Mouse (Mus musculus): ENCODE measurements around the gene Synpo2l.
A peak's percentile ranks its signal among the peaks of the same experiment; 100 is the strongest.

Synpo2l gene

GRCm38 (mm10) chr14:20681742-20682141 lies 13.6 kb upstream of the Synpo2l start:
- no peak for DNase-seq (ENCODE audit: low spot score)

DNA sequence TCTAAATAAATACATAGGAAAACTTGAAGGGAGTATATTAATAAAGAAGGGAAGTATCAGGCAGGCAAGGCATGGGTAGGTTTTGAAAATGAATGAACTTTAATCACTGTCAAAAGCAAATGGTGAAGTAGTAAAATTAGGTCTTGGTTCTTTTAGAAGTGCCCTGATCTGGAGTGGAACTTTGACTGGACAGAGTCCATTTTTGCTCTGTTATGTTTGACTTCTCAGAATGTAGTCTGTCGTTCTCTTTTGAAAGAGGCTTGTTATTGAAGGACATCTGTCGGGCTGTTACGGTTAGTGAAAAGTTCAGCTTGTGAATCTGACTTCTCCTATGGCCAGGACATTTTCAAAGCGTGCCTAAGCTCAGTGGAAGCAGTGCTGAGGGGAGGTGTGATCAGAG lies 9.8 kb upstream of the Synpo2l start:
- DNase-seq (ENCODE audit: low spot score): no peak

- peak; percentile 100 for DNase-seq (ENCODE audit: low spot score)
These were observed 6.1 kb upstream of the Synpo2l start, which contains the start of gene Sec24c for GRCm38 (mm10) chr14:20674064-20674833. Gene Sec24c (plus strand): TSS chr14:20674308.

DNA sequence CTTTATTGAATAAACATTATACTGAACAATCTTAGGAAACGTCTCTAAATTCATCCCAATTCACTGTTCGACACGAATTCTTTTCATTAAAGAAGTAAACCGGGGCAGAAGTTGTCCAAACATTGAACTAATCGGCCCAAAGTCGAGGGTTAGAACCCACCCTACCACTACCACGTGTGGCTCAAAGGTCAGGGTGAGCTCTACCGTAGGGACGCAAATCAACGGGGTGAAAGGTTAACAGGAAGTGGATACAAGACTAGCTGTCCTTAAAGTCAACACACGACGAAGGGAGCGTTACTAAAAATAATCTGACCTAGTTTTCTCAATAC lies 5.5 kb upstream of the Synpo2l start:
- no peak for DNase-seq (ENCODE audit: low spot score)

- DNase-seq (ENCODE audit: low spot score): peak; percentile 55
These were observed 4.8 kb upstream of the Synpo2l start for GRCm38 (mm10) chr14:20672990-20673389.

DNA sequence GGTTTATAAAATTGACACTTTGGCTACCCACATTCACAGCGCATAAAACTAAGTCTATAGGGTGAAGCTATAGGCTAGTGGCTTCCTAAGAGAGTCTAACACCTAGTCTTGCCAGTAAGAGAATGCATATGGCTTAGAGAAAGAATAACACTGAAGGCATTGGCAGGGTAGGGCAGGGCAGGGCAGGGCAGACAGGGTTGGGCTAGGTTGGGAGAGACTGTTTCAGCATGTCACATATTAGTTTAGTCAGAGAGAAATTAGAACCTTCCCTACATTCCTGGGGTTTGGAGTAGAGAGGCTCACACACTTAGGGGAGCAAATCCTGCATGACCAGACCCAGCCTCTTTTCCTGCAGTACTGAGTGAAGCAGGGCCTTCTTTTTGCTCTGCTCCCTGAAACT lies 685 bp downstream of the Synpo2l start:
- no peak for DNase-seq (ENCODE audit: low spot score)

- DNase-seq (ENCODE audit: low spot score): no peak
These were observed 3.7 kb downstream of the Synpo2l start for GRCm38 (mm10) chr14:20664436-20664835.

DNA sequence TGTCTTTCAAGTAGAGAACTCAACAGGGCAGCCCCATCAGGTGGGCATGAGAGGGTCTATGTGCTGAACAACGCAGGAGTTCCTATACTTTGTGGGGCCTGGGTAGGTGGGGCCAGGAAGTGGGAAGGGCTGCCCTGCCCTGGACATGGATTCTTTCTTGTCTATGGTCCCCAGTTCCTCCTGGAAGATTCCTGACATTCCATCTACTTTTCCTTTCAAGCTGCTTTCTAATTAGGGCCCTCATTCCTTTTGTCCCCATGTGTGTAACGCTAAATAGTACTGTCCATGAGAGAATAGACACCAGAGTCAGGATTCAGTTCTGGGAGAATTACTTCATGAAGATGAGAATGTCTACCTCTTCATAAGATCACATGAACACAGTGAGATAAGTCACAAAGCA lies 4.6 kb downstream of the Synpo2l start:
- DNase-seq (ENCODE audit: low spot score): no peak

- DNase-seq (ENCODE audit: low spot score): no peak
These were observed 5.4 kb downstream of the Synpo2l start for GRCm38 (mm10) chr14:20662740-20663139.

DNA sequence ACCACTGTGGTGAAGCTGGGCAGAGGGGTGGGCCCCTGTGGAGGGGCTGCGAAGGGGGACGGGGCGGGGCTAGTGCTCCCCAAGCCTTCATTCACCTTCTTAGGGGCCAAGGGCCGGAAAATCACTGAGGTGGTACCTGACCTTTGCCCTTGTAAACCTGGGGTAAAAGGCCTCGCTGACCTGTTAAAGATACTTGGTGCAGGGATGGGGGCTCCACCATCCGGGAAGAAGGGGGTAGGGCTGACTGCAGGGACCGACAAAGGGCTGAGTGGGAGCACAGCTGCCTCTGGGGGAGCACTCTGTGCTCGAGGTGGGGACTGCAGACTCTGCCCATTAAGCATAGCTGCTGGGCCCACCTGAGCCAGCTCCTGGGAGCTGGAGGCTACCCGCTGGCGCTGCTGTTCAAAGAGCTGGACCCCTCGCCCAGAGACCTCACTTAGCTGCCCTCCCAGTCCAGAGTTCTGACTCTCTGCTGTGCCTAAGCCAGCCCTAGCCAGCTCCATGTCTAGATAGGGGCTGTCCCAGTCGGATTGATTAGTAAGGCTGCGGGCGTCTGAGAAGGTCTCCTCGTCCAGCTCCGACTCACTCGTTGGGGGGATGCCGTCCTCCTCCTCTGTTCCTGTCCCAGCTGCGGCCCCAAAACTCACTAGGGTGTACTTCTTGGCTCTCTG lies 6.4 kb downstream of the Synpo2l start:
- peak; percentile 42 for DNase-seq (ENCODE audit: low spot score)

DNA sequence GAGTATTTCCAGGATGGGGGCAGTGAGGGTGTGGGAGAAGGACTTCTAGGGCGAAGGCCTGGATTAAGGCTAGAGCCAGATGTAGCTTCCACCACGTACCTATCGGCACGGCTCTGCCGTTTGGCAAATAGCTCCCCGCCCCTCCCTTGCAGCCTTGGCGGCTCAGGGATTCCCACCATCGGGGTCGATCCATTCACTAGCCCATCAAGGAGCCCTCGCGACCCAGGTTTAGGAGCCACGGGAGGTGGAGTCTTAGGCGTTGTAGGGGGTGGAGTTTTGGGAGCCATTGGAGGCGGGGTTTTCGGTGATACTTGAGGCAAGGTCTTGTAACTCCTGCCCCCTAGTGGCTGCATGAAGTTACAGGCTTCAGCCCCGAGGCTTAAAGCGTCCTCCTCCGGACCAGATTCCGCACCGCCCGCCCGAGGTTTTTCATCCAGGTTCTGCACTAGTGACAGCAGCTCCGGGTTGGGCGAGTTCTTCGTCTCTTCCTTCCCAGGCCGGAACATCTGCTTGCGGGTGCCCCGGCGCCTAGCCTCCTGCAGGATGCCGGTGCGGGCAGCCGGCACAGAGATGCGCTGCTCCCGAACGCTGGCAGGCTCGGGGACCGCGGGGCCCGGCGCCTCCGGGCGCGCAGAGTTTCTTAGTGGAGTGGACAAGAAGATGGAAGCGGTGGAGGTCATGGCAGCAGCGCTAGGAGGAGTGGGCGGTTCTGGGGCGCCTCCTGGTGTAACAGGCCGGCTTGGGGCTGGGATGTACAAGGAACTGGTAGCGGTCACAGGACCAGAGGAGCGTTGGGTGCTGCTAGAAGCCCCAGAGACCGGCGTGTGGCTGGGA lies 7.1 kb downstream of the Synpo2l start:
- peak; percentile 99 for DNase-seq (ENCODE audit: low spot score)

DNA sequence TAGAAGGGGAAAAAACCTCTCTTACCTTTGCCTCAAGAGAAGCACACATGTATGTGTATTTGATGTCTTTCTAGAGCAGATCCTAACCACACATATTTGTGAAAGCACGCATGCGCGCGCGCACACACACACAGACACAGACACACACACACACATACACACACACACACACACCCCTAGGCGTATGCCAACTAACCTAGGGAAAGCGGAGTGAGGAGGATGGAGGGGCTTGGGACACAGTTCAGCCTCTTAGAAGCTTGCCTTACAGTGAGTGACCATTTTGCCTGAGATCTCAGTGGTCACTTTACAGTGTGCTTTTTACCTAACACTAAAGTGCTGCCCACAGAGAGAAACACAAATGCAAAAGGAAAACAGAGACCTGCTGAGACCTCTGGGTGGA lies 8.5 kb downstream of the Synpo2l start:
- DNase-seq (ENCODE audit: low spot score): no peak

DNA sequence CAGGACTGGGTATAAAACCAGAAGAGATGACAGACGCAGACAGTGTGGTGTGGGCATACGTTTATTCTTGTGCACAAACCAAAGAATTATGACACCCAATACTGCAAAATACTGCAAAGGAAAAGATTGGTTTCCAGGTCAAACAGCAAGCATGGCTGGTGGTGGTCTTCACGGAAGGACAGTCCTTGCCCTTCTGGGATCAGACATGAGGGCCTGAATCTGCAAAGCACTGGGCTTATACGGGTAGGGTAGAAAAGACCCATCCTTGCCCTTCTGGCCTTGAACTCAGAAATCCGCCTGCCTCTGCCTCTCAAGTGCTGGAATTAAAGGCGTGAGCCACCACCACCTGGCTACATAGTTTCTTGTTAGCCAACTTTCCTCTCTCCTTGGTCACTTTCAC lies 9.3 kb downstream of the Synpo2l start:
- no peak for DNase-seq (ENCODE audit: low spot score)

- peak; percentile 82 for DNase-seq (ENCODE audit: low spot score)
These were observed 9.8 kb downstream of the Synpo2l start for GRCm38 (mm10) chr14:20658326-20658725.

- DNase-seq (ENCODE audit: low spot score): no peak
These were observed 11.8 kb downstream of the Synpo2l start, which contains the start of gene Myoz1 for GRCm38 (mm10) chr14:20656361-20656760. Gene Myoz1 (minus strand): TSS chr14:20656540.

- no peak for DNase-seq (ENCODE audit: low spot score)
These were observed 12.4 kb downstream of the Synpo2l start for GRCm38 (mm10) chr14:20655731-20656130.

DNA sequence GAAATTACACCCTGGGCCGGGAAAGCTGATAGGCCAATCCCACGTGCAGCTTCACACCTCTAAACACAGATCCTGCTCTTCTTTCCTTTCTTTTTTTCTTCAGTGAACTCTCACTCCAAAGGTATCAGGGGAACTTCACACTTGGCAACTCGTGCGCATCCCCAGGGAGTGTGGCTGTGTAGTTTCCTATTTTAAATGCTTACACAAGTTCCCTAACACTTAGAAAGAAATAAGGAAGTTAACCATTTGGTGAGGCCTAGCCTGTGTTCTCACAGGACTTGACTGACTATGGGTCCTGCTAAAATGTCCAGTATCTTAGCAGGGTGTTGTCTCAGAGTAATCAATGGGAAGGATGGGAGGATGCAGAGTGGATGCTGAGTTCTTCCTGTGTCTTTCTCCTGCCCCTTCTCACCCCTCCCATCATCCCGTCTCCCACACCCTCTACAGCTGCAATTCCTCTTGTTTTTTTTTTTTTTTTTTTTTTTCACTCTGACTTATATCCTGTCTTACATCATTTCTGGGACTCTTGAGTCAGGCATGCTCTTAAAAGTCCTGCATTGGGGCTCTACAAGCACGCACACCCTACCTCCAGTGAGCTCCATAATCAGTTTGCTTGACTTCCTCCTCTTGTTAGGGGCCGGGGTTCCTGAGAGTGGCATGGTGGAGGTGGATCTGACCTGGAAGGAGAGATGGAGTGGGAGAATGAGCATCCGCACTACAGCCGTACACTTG lies 13.3 kb downstream of the Synpo2l start:
- no peak for DNase-seq (ENCODE audit: low spot score)

GRCm38 (mm10) chr14:20651722-20652256 lies 16.4 kb downstream of the Synpo2l start:
- no peak for DNase-seq (ENCODE audit: low spot score)

DNA sequence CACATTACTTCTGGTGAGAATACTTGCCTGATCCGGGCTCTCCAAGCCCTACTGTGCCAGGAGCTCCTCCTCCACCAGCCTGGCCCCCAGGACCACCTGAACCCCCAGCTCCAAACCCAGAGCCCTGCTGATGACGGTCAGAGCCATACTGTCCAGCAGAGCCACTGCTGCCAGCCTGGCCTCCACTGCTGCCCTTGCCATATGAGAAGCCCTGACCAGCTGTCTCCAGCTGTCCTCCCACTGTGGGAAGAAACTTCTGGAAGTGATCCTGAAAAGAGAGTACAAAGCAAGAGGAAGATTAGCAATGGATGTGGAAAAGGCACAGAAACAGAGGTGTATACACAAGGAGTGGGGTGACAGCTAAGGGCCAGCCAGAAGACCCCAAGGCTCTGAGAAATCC lies 17.2 kb downstream of the Synpo2l start:
- DNase-seq (ENCODE audit: low spot score): no peak

DNA sequence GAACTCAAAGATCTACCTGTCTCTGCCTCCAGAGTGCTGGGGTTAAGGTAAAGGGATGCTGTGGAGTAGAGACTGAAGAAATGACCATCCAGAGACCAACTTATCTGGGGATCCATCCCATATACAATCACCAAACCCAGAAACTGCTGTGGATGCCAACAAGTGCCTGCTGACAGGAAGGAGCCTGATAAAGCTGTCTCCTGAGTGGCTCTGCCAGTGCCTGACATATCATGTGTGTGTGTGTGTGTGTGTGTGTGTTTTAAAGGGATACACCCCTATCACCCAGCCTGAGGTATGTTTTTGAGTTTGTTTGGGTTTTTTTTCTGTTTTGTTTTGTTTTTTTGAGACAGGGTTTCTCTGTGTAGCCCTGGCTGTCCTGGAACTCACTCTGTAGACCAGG lies 21.8 kb downstream of the Synpo2l start:
- no peak for DNase-seq (ENCODE audit: low spot score)

DNA sequence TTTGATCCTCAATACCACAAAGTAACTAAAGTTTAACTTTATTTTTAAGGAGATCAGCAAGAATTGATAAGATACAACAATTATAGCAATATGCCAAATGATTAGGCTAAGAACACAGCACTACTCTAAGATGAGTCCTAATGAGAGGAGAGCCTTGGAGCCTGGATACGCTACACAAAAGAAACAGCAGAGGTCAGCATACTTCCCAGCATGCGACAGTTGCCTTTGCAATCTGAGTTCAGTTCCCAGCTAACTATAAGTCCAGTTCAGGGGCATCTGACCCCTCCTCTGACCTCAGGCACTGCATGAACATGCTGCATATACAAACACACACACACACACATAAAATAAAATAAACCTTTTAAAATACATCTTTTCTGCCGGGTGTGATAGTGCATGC lies 22.6 kb downstream of the Synpo2l start:
- DNase-seq (ENCODE audit: low spot score): peak; percentile 18

- peak; percentile 34 for DNase-seq (ENCODE audit: low spot score)
These were observed 26.7 kb downstream of the Synpo2l start for GRCm38 (mm10) chr14:20641438-20641875.

Data from retina, embryonic 14.5 days (tissue).